Mouse (Mus musculus) bone marrow, adult 2 months (tissue): Measurements from ENCODE around the gene Cers2. TPM values are rescaled to one million over a fixed set of nuclear protein-coding genes. Genes with fewer than 3 reads are reported as not detected.
"Not testable (repeated sequence)": the region's sequence is repeated elsewhere in the genome, so short reads cannot be mapped to it uniquely, and the experiment has no call there.

Source experiments
- H3K27ac ChIP-seq: fragments of 200-500 bp; 2 replicates; pipeline ENCODE4 v1.5.1; 2012; ENCODE audit warnings: low read depth, mild to moderate bottlenecking, control low read depth, inconsistent platforms, low read length; ENCODE audit not compliant: control insufficient read depth, poor library complexity, insufficient read depth
- H3K4me1 ChIP-seq: fragments of 200-500 bp; 2 replicates; pipeline ENCODE4 v1.6.1; 2011; ENCODE audit warnings: low read length; ENCODE audit not compliant: control insufficient read depth, insufficient read depth
- H3K4me3 ChIP-seq: fragments of 200-500 bp; replicated peaks from 2 replicates; pipeline ENCODE3; 2011; ENCODE audit warnings: mild to moderate bottlenecking, low read depth, low read length, control low read depth; ENCODE audit not compliant: control insufficient read depth
- CTCF ChIP-seq: fragments of 200-500 bp; IDR thresholded peaks from 2 replicates; pipeline ENCODE4 v1.5.1; 2011; ENCODE audit warnings: low read length, control low read depth; ENCODE audit not compliant: control insufficient read depth, insufficient read depth
- POLR2A ChIP-seq: fragments of 200-500 bp; IDR thresholded peaks from 2 replicates; pipeline ENCODE4 v1.6.1; 2011; ENCODE audit warnings: low read depth, mild to moderate bottlenecking, control low read depth, low read length, borderline replicate concordance; ENCODE audit not compliant: control insufficient read depth
- WGBS: fragments of 180-500 bp; shearing (Covaris S2); methylation state at CpG from one replicate; pipeline ENCODE4 v1.1.7; 2018; 5-methylcytosine and 5-hydroxymethylcytosine counted together
- polyA plus RNA-seq: library from polyadenylated mRNA; stranded (reverse); fragments of >200 nt; gene quantifications from 2 replicates; pipeline ENCODE4 v1.2.4, GENCODE M21; 2011; ENCODE audit warnings: low replicate concordance; ENCODE audit not compliant: missing spikeins, insufficient read depth, insufficient read length

Gene Cers2
- polyA plus RNA-seq, 1 experiment = 159 TPM

GRCm38 (mm10) chr3:95328803-95329404 lies 14.3 kb downstream of the Cers2 start:
- Histone ChIP-seq H3K4me3 (no peak overlapping the region), H3K27ac (no peak overlapping the region), H3K4me1 (peaks cover 2% of the 10 kb centered on the region; the same call in 1 of the 2 replicates)
- 88% methylated on average over 1 of the region's 1 CpGs for WGBS
- TF ChIP-seq POLR2A = no peak
- TF ChIP-seq CTCF = no peak

- Histone ChIP-seq H3K4me1 (no peaks in the 10 kb centered on the region), H3K27ac (no peak overlapping the region), H3K4me3 (no peak overlapping the region)
- WGBS = 42% methylated on average over 1 of the region's 1 CpGs
- TF ChIP-seq CTCF (no peak), POLR2A (no peak)
Measured at GRCm38 (mm10) chr3:95331528-95331927, 16.9 kb downstream of the Cers2 start.

- TF ChIP-seq POLR2A (no peak), CTCF (no peak)
- Histone ChIP-seq H3K27ac (no peak overlapping the region), H3K4me3 (no peak overlapping the region), H3K4me1 (no peaks in the 10 kb centered on the region)
- WGBS = 90% methylated on average over 4 of the region's 4 CpGs
Measured at GRCm38 (mm10) chr3:95337345-95337744, 22.8 kb downstream of the Cers2 start.

- WGBS = 94% methylated on average over 4 of the region's 4 CpGs
- H3K4me1 ChIP-seq = no peaks in the 10 kb centered on the region
- no peak overlapping the region for H3K27ac ChIP-seq
- no peak overlapping the region for H3K4me3 ChIP-seq
- TF ChIP-seq CTCF = no peak
- no peak for TF ChIP-seq POLR2A
Measured at GRCm38 (mm10) chr3:95338251-95338650, 23.7 kb downstream of the Cers2 start.

GRCm38 (mm10) chr3:95343356-95344000 lies 28.9 kb downstream of the Cers2 start:
- H3K4me3 ChIP-seq, H3K4me1 ChIP-seq, H3K27ac ChIP-seq: not testable (repeated sequence)
- WGBS = 77% methylated on average over 9 of the region's 9 CpGs

GRCm38 (mm10) chr3:95346454-95346853 lies 31.9 kb downstream of the Cers2 start:
- Histone ChIP-seq H3K4me3 (no peak overlapping the region), H3K27ac (no peak overlapping the region), H3K4me1 (no peaks in the 10 kb centered on the region)
- 89% methylated on average over 7 of the region's 7 CpGs for WGBS
- no peak for TF ChIP-seq POLR2A
- no peak for TF ChIP-seq CTCF

GRCm38 (mm10) chr3:95348343-95348742 lies 33.8 kb downstream of the Cers2 start:
- not testable (repeated sequence) for H3K4me1 ChIP-seq, H3K27ac ChIP-seq, H3K4me3 ChIP-seq
- 88% methylated on average over 5 of the region's 5 CpGs for WGBS

- no peak for TF ChIP-seq POLR2A
- TF ChIP-seq CTCF = peak; percentile 35
- no peak overlapping the region for H3K4me3 ChIP-seq
Measured at GRCm38 (mm10) chr3:95349491-95349890, 34.9 kb downstream of the Cers2 start.

GRCm38 (mm10) chr3:95355911-95356544 lies 41.4 kb downstream of the Cers2 start:
- not testable (repeated sequence) for H3K27ac ChIP-seq, H3K4me3 ChIP-seq, H3K4me1 ChIP-seq
- WGBS = 10% methylated on average over 11 of the region's 19 CpGs

More at GRCm38 (mm10) chr3:95349491-95349890, 34.9 kb downstream of the Cers2 start:
- H3K4me1 ChIP-seq = no peaks in the 10 kb centered on the region
- no peak overlapping the region for H3K27ac ChIP-seq

GRCm38 (mm10) chr3:95356701-95357449 lies 42.3 kb downstream of the Cers2 start, which contains the start of gene Setdb1:
Gene Setdb1 (minus strand): TSS chr3:95357202.
- Histone ChIP-seq H3K4me3 (peak within 1 kb of the TSS; percentile 78), H3K27ac (0 out of 2 replicates have a peak within 1 kb of the TSS, but pooled peaks have one; percentile 19)
- under 1% methylated on average over 35 of the region's 57 CpGs for WGBS
- H3K4me1 ChIP-seq = not testable (repeated sequence)
